Mouse (Mus musculus): ENCODE data around the gene Eea1.

GRCm38 (mm10) chr10:96093890-96094531 lies 153.6 kb downstream of the Eea1 start:
- no peak for TF ChIP-seq POLR2A (IDR thresholded peaks at IDR 0.05; ENCODE audit: control insufficient read depth, low read depth, low read length)
- TF ChIP-seq CTCF (IDR thresholded peaks at IDR 0.05; ENCODE audit: control insufficient read depth, insufficient read depth, insufficient replicate concordance, low read depth, low read length): no peak

Data from testis, adult 2 months (tissue).